Mouse (Mus musculus) cerebellum, postnatal 10 days (tissue): ENCODE data around the gene Ppan.

Experiments used
- DNase-seq, 2 experiments: peaks; one replicate each; pipeline ENCODE4 v3.0.0; 2021; ENCODE audit warnings: mixed read lengths in 2 of 2

Ppan gene

DNA sequence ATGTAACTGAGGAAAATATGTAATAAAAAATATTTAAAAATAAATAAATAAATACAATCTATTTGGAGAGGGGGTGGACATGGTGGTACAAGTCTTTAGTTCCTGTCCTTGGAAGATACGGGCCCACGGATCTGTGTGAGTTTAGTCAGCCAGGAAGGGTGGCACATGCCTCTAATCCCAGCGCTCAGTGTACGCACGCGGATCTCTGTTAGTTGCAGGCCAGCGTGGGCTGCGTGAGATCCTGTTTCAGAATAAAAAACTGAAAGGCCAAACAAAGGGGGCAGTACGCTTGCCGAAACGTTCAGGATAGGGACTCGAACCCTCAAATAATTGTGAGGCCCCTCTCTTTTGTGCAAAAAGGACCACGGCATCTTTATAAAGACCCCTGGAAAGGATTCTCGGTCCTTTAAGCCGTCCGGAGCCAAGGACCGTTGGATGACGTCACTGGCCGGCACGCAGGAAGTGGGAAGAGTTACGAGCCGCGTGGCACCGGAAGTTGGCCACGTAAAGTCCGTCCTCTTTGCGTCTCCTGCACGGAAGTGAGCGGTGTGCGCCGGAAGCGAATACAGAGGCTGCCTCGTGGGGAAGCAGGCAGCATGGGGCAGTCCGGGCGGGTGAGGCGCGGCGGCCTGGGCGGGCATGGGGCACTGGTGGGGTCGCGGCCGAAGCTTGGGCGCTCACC, at the start of gene Ppan:
Ppan (plus strand) TSS at position 472 of the 682 bp plus-strand sequence.
- peak; percentile 97 to 98 for DNase-seq

DNA sequence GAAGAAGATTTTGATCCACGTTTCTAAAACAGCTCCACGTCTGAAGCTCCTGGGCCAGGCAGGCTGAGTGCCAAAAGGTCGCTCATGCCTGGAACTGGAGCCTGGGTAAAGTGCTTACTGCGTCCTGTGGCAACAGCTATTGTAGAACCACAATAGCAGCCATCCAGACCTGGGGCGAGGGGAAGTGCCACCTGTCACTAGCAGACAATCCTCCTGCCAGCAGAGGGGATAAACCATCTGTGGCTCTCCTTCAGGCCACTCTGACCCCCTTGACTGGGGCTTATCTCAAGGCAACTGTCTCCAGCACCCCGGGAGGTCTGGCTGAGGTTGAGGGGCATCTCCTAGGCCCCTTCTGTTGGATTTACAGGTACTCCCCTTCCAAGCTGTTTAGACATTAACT, 49.0 kb upstream of the Ppan start:
- DNase-seq: peak; percentile 66 to 77

DNA sequence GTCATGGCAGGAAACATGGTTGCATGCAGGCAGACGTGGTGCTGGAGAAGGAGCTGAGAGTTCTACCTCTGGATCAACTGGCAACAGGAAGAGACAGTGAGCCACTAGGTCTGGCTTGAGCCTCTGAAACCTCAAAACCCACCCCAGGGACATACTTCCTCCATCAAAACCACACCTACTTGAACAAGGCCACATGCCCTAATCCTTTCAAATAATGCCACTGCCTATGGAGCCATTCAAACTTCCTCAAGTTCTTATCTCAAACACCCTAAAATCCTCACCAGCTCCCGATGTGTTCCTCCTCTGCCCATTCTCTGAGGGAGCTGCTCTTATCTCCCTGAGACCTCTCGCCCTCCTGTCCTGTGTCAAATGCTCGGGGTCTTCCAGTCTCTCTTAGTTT, 45.8 kb upstream of the Ppan start:
- no peak for DNase-seq

DNA sequence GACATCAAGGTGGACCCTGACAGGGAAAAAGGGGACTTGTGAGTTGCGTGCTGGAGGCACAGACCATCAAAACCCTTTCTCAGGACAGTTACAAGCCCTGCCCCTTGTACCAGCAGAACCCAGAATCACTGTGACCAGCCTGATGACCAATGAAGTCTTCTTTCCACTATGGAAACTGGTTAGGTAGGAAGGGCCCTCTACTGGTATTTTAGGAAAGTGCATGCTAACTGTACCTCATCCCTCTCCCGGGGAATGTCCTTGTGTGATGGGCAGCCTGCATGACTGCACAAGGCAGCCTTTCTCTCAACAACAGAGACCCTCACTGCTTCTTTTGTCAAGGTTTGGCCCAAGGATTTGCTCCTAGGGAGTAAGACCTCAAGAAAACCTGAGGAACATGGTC, 45.3 kb upstream of the Ppan start:
- peak; percentile 62 to 79 for DNase-seq

DNA sequence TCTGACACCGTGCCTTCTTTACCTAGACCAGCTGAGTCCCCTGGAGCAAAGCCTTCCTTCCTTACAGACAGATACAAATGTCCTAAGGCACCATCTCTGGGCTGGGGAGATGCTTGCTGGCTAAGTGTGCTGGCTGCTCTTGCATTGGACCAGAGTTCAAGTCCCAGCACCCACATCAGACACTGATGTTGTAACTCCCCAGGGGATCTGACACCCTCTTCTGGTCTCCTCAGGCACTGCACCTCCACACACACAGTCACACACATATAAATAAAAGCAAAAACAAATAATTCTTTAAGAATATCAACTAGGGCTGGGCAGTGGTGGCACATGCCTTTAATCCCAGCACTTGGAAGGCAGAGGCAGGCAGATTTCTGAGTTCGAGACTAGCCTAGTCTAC, 37.8 kb upstream of the Ppan start:
- no peak for DNase-seq

DNA sequence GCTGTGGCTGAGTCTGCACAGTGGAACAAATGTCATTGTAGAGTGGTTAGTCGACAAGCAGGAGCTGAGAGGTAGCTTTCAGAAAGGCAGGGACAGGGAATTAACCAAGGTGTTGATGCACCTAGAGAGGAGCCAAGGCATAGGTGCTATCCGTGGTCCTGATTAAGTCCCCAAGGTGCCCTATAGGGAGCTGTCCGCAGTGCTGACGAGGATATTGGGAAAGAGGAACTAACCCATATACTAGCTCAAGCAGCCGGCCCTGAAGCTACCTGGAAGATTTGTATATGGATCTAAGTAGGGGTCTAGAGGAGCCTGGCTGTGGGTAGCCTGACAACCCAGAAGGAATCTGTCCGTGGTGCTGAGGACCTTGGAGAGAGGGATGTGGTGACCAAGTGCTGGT, 30.8 kb upstream of the Ppan start:
- DNase-seq: no peak

DNA sequence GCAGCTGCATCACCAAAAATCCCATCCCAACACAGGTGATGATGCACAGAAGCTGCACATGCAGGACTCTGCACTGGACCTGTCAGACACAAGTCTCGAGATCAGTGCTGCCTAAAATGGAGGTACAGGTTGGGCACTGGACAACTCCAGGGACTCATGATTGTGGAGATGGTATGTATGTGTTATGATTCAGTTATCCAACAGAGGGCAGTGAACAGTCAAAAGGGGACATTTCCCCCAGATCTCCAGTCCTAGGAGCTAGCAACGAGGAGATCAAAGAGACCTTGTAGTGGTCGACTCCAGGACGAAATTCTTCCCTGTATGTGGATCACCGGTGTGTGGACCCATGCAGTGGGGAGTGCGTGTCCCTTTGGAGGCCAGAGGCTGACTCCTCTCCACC, 28.0 kb upstream of the Ppan start:
- DNase-seq: no peak

DNA sequence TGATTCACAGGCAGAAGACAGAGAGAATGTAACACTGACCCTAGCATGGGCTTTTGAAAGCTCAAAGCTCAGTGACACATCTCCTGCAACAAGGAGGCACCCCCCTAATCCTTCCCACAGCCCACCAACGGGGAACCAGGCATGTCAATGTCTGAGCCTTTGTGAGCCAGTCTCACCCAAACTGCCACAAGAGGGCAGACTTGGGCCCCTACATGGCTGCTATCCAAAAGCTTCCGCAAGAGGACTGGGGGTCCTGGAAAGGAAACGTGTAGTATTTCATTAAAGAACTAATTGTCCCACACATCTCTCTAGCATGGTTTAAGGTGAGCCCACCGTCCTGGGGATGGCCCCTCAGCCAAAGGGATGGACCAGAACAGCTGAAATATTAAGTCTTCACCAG, 26.2 kb upstream of the Ppan start:
- DNase-seq: peak; percentile 63 to 69

DNA sequence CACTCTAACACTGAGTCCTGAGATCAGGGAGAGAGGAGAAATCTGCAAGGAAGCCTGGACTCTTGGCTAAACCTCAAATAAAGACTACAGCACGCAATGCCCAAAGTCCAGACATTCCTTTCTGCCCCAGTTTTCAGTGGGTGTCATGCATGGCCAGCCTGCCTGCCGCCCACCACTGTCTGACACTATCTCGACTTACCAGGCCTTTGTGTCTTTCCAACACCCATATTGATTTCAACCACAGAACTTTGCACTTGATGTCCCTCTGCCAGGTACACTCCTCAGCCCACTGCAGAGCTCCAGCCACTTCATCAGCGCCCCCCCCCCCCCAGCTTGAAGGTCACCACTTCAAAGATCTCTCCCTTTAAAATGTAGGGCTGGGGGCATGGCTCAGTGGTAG, 25.8 kb upstream of the Ppan start:
- DNase-seq: no peak

DNA sequence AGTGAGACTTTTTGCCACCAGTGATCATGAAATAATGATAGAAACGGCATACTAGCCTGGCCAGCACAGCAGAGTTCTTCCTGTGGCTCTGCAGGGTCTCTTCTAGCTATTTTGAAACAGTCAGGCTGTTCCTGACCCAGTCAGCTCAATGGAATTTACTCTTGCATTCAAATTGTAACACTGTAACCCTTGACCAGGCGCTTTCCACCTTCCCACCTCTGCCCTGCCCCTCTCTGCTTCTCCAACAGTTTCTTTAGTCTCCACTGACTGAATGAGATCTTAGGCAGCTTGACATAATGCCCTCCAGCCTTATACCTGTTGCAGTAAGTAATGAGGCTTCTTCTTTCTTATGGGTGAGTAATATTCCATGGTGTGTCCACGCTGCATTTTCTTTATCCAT, 21.1 kb upstream of the Ppan start:
- DNase-seq: no peak

DNA sequence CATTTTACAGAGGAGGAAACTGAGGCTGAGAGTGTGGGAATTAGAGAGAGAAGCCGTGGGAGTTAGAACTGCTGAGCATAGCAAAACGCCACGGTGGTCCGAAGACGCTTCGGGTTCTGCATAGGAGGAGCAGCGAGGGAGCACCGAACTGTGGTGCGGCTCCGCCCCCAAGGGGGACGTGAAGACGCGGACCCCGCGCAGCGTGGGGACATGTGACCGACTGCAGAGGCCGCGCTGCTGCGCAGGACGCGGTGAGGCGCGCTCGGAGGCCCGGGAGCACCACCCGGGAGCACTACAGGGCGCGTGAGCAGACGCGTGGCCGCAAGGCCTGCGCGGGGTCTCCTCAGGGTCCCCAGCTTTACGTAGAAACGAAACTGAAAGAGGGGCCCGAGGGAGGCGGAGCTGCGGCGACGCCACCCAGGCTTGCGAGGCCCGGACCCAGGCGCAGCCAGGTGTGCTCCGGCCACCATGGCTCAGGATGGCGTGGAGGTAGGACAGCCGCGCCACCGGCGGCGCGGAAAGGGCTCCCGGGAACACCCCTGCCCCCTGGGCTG, 19.4 kb upstream of the Ppan start, which contains the start of gene A230050P20Rik:
A230050P20Rik (plus strand) TSS at position 195 of the 554 bp plus-strand sequence.
- DNase-seq: peak; percentile 68 to 69

DNA sequence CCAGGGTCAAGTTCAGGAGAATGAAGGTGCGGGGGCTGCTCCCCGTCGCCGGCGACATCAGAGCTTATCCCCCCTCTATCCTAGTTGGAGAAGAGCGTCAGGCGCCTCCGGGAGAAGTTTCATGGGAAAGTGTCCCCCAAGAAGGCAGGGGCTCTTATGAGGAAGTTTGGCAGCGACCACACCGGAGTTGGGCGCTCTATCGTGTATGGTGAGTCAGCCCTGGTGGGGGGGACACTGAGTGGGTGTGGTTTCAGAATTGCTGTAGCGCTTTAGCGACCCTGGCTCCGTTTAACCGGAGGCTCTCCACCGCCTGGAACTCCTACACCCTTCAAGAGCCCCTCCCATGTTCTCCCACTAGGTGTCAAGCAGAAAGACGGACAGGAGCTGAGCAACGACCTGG, 18.7 kb upstream of the Ppan start:
- DNase-seq: peak in 1 of 2 experiments; percentile 23

DNA sequence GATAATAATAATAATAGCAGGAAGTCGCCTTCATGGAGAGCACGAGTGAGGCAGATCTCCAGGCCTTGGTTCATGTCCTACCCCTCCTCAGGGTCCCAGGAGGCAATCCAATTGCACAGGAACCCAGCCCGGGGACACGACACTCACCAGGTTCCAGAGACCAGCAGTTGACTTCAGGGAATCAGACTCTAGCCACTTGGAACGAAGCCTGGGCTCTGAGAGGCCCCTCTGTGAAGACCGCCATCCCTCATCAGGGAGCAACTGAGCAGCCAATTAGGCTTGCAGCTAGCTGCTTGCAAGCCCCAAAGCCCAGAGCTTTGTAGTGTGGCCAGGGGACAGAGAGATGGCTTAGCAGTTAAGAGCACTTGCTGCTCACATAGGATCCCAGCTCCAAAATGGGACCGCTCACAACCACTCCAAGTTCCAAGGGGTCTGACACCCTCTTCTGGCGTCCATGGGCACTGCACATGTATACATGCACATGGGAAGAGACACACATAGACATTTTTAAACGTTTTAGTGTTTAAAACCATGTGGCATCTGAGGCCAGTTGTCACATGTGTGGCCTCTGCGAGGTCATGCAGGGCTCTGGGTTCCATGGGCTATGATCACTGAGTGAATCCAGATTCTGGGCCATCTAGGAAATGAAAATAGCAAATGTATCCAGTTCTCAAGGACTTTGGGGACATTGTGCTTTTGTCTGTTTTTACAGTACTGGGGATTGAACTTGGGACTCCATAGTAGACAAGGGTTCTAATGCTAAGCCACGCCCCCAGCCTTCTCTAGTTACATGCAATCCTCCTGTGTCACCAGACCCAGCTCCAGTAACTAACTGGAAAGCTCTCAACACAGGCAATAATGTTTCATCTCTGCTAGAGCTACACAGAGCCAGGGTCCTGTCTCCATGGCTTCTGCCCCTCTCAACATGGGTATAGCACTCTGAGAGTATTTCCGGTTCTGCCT, 17.5 kb upstream of the Ppan start:
- DNase-seq: peak in 1 of 2 experiments; percentile 16

DNA sequence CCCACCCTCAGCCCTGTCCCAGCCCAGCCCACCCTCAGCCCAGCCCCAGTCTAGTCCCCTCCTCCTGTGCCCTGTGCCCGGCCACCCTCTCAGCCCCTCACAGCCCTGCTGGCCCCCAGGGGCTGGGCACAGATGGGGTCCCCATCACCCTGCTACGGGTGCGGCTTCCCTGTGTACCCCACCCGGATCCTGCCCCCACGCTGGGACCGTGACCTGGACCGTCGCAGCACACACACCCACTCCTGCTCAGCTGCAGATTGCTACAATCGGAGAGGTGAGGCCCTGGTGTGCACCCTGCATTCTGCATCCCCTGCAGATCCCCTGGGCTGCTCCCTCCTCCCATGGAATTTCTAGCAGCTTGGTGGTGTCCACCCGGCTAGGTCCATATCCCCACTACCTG, 15.0 kb upstream of the Ppan start:
- peak in 1 of 2 experiments; percentile 15 for DNase-seq

DNA sequence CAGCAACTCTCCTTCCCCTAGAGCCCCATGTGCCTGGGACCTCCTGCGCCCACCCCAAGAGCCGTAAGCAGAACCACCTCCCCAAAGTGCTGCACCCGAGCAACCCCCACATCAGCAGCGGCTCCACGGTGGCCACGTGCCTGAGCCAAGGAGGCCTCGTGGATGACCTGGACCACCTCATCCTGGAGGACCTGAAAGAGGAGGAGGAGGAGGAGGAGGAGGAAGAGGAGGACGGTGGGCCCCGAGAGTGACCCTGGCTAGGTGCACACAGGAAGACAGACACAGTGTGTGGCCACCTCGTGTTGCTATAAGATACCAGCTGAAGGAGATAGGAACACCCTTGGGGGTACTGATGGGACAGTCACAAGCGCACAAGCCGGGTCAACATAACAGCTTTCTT, 14.5 kb upstream of the Ppan start:
- peak in 1 of 2 experiments; percentile 4 for DNase-seq

DNA sequence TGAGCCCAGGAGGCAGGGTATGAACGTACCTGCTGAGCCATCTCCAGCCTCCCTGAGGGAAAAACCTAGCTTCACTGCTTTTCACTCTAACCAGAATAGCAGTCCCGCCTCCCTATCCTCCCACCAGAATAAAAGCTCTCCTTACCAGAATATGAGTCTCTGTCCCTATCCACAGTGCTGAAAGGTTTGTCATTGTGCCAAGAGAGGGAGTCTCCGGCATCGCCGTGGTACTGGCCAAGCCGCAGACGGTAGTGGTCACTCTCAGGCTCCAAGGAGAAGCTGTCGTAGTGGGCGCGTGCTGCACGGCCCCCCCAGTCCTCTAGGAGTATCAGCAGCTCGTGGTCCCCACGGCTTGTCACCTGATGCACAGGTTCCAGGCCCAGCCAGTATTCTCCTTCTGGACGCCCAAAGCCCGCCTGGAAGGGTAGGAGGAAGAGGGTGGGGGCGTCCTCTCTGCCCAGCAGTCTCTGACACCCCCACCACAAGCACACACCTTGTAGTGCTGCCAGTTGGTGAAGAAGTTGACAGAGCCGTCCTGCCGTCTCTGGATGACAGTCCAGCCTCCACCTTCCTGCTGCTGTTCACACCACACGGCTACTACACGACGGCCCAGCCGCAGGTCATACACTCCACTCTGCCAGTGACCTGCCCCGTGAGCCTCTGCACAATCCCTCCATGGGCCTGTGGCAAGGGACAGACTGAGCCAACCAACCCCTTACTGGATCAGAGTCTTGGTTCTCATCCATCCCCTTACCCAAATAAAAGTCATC, 12.8 kb upstream of the Ppan start:
- DNase-seq: no peak

DNA sequence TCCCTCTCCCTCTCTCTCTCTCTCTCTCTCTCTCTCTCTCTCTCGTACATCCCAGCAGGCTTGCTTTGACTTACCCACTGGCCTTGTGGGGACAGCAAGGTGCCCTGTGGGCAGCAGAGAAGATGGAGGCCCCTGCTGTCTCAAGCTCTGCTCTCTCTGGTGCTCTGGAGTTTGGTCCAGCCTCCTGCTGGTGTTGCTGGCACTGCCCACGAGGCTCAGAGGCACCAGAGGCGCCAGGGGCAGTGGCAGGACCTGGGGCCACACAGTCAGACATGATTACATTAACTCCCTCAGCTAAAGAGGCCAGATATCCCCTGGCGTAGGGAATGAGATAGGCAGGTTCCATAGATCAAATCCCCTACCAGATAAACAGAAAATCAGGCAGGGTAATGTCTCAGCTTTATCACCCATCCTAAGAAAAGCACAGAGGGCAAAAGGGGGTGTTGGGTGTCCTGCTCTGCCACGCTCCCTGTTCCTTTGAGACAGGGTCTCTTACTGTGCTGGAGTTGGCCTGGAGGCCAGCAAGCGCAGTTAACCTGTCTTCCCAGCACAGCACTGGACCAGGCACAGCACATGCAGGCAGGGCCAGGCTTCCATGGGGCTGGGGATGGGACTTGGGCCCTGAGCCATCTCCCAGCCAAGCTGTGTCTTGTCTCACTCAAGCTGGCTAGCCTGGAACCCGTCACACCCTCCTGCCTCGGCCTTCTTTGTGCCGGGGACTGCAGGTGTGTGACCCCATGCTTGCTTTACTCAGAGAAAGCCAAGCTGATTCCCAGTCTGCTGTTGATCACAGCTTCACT, 11.5 kb upstream of the Ppan start:
- DNase-seq: no peak

DNA sequence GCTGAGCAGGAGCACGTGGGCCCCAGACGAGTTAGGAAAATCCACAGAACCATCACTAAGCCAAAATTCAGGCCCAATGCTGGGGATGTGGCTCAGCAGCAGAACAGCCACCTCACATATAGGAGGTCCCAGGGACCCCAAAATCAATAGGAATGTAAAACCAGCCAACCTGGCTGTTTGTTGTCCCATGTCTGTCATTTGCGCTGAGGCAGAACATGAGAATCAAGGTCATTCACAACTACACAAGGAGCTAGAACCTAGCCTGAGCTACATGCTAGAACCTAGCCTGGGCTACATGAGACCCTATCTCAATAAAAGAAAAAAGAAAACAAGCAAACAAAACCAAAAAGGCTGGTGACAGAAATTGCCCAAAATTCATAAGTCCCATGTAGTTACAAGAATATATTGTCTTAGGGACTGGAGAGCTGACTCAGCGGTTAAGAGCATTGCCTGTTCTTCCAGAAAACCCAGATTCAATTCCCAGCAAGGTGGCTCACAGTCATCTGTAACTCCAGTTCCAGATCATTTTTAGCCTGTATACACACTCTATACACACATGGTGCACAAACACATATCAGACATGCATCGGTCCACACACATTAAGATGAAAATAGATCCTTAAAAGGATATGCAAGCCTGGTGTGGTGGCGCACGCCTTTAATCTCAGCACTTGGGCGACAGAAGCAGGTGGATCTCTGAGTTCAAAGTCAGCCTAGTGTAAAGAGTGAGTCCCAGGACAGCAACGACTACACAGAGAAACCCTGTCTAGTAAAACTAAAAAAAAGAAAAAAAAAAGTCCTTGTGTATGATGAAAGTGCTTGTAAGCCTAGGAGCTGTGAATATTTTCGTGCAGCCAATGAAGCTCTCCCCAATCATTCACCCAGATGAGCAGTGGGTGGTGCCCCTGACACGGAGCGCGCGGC, 10.6 kb upstream of the Ppan start:
- DNase-seq: no peak

DNA sequence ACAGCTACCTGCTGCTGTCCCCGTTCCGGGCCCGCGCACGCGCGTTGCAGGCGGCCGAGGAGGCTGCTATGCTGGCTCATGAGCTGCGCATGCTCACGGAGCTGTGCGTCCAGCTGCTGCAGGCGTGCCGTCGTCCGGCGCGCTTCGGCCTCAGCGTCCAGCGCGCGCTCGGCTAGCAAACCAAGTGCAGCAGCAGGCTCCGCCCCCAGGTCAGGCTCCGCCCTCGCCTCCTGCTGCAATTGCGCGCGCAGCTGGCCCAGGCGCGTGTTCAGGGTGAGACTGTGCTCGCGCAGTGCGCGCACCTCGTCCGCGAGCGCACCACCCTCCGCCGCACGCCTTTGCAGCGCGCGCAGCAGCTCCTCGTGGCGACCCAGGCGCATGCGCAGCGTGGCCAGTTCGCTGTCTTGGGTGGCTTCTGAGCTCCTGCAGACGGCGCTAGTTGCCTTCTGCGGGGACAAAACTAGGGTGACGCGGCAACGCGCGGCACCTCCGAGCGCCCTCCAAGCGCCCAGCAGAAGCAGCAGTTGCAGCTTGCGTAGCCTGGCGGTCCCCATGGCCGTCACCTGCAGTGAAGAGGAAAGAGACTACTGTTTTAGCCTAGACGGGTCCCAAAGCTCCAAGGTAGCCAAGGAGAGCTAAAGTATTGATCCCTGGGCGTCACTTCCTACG, 9.8 kb upstream of the Ppan start:
- DNase-seq: peak; percentile 100

DNA sequence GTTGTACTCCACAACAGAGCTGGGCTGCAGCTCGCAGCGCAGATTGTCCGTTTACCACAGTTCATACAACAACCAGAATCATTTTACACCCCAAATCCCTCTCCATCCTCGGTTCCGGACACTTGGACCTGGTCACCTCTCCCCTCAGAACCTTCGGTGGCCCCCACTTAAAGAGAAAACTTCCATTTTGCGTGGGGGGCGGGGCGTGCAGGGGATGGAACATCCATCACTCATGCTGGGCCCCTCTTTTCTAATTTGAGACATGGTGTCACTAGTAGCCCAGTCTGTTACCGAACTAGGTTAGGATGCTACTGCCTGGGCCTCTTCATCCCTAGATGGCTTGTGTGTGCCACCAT, 9.3 kb upstream of the Ppan start:
- peak; percentile 68 to 75 for DNase-seq
